ENCODE assay signal across 9 mouse cellular contexts in genomic region chr9:96696141-96696561, GRCm38 (mm10). TPM values are rescaled to one million over a fixed set of nuclear protein-coding genes. Genes with fewer than 3 reads are reported as not detected.
DNase-seq lines count a peak whose midpoint lies in the region; ATAC-seq and TF ChIP-seq lines count a peak whose summit lies in the region.
"Had no signal": no experiment of that assay in that cellular context is flagged by ENCODE, and none has a peak within 500 bp of the region (broad histone marks: within the 10 kb centered on the region; RNA-seq: fewer than 3 reads in every experiment).

No protein-coding gene starts in this region.

- H3K9me3 ChIP-seq in liver, embryonic 11.5 days (ENCODE audit: control insufficient read depth, low read length) = peaks cover 4% of the 10 kb centered on the region
- peaks cover 5% of the 10 kb centered on the region; the same call in 1 of the 2 replicates for H3K9me3 ChIP-seq in heart, embryonic 11.5 days (replicated peaks; ENCODE audit: control insufficient read depth, low read length)
- no peaks in the 10 kb centered on the region for H3K9me3 ChIP-seq in midbrain, embryonic 15.5 days
- H3K9me3 ChIP-seq in hindbrain, embryonic 10.5 days = peaks cover 5% of the 10 kb centered on the region

- H3K27me3 ChIP-seq in liver, adult 2 months (ENCODE audit: control insufficient read depth, insufficient read depth, low read length) = no peaks in the 10 kb centered on the region
- no peaks in the 10 kb centered on the region for H3K27me3 ChIP-seq in liver, embryonic 11.5 days (replicated peaks; ENCODE audit: control insufficient read depth, insufficient read depth, low read length)
- no peaks in the 10 kb centered on the region for H3K27me3 ChIP-seq in heart, embryonic 11.5 days (ENCODE audit: control insufficient read depth, insufficient read depth, low read length)
- no peaks in the 10 kb centered on the region for H3K27me3 ChIP-seq in thymus, adult 2 months (ENCODE audit: control insufficient read depth, insufficient read depth, low read length)
- no peaks in the 10 kb centered on the region for H3K27me3 ChIP-seq in midbrain, embryonic 15.5 days (replicated peaks)
- H3K27me3 ChIP-seq in hindbrain, embryonic 10.5 days (ENCODE audit: insufficient read depth, poor library complexity, severe bottlenecking) = no peaks in the 10 kb centered on the region
- H3K27me3 ChIP-seq: neural tube, embryonic 12.5 days had no signal

- H3K4me3 ChIP-seq in liver, adult 2 months (ENCODE audit: insufficient read depth, low read depth, low read length) = no peak overlapping the region
- H3K4me3 ChIP-seq in liver, embryonic 11.5 days (ENCODE audit: low read depth, low read length) = no peak overlapping the region
- H3K4me3 ChIP-seq in heart, embryonic 11.5 days (ENCODE audit: low read depth, low read length) = no peak overlapping the region
- H3K4me3 ChIP-seq in thymus, adult 2 months (ENCODE audit: control insufficient read depth, insufficient read depth, low read length) = peak overlapping the region; percentile 33
- H3K4me3 ChIP-seq in midbrain, embryonic 15.5 days = no peak overlapping the region
- H3K4me3 ChIP-seq in hindbrain, embryonic 10.5 days = no peak overlapping the region
- H3K4me3 ChIP-seq: neural tube, embryonic 12.5 days had no signal

- H3K4me1 ChIP-seq in liver, adult 2 months (ENCODE audit: control insufficient read depth, insufficient read depth, low read length) = 0 out of 2 replicates have a peak, but pooled peaks cover 2% of the 10 kb centered on the region
- no peaks in the 10 kb centered on the region for H3K4me1 ChIP-seq in liver, embryonic 11.5 days (replicated peaks; ENCODE audit: control insufficient read depth, insufficient read depth, low read length)
- H3K4me1 ChIP-seq in heart, embryonic 11.5 days (ENCODE audit: control insufficient read depth, insufficient read depth, low read length) = peaks cover 15% of the 10 kb centered on the region; the same call in 1 of the 2 replicates
- H3K4me1 ChIP-seq in thymus, adult 2 months (replicated peaks; ENCODE audit: control insufficient read depth, insufficient read depth, low read length) = peaks cover 21% of the 10 kb centered on the region
- no peaks in the 10 kb centered on the region for H3K4me1 ChIP-seq in midbrain, embryonic 15.5 days
- H3K4me1 ChIP-seq in hindbrain, embryonic 10.5 days (replicated peaks) = no peaks in the 10 kb centered on the region
- H3K4me1 ChIP-seq: neural tube, embryonic 12.5 days had no signal

- no peak overlapping the region; the same call in 1 of the 2 replicates for H3K27ac ChIP-seq in liver, adult 2 months (replicated peaks; ENCODE audit: insufficient read depth, low read depth, low read length)
- no peak overlapping the region for H3K27ac ChIP-seq in liver, embryonic 11.5 days (ENCODE audit: low read depth, low read length)
- peak overlapping the region; percentile 66 for H3K27ac ChIP-seq in heart, embryonic 11.5 days (ENCODE audit: low read depth, low read length)
- peak overlapping the region; percentile 81 for H3K27ac ChIP-seq in thymus, adult 2 months (ENCODE audit: control insufficient read depth, insufficient read depth, low read length)
- no peak overlapping the region for H3K27ac ChIP-seq in midbrain, embryonic 15.5 days
- H3K27ac ChIP-seq in hindbrain, embryonic 10.5 days = no peak overlapping the region
- H3K27ac ChIP-seq: neural tube, embryonic 12.5 days had no signal

- peaks cover 35% of the 10 kb centered on the region; the same call in 1 of the 2 replicates for H3K79me2 ChIP-seq in liver, adult 2 months (ENCODE audit: control insufficient read depth, insufficient read depth, low read length)

- 85% methylated on average over 12 of the region's 12 CpGs for WGBS in liver, adult 2 months
- WGBS in liver, embryonic 11.5 days = 84% methylated on average over 12 of the region's 12 CpGs
- WGBS in heart, embryonic 11.5 days (ENCODE audit: insufficient replicate concordance) = 55% methylated on average over 12 of the region's 12 CpGs
- WGBS in thymus, adult 2 months = 55% methylated on average over 12 of the region's 12 CpGs
- WGBS in midbrain, embryonic 15.5 days = 82% methylated on average over 12 of the region's 12 CpGs
- 90% methylated on average over 12 of the region's 12 CpGs for WGBS in hindbrain, embryonic 10.5 days

- peaks cover 7% of the 10 kb centered on the region for H3K36me3 ChIP-seq in liver, adult 2 months (ENCODE audit: control insufficient read depth, insufficient read depth, low read length)
- 0 out of 2 replicates have a peak, but pooled peaks cover 3% of the 10 kb centered on the region for H3K36me3 ChIP-seq in liver, embryonic 11.5 days (ENCODE audit: control insufficient read depth, insufficient read depth, low read length)
- H3K36me3 ChIP-seq in heart, embryonic 11.5 days (ENCODE audit: control insufficient read depth, insufficient read depth, low read length) = 0 out of 2 replicates have a peak, but pooled peaks cover 5% of the 10 kb centered on the region
- H3K36me3 ChIP-seq in thymus, adult 2 months (ENCODE audit: control insufficient read depth, insufficient read depth, low read length) = no peaks in the 10 kb centered on the region
- H3K36me3 ChIP-seq in midbrain, embryonic 15.5 days (replicated peaks) = peaks cover 6% of the 10 kb centered on the region
- H3K36me3 ChIP-seq in hindbrain, embryonic 10.5 days = peaks cover 14% of the 10 kb centered on the region

- peak; percentile 27 for DNase-seq in liver, adult 2 months (ENCODE audit: extremely low read depth, low read depth, low spot score)
- no peak for DNase-seq in liver, embryonic 11.5 days (ENCODE audit: low spot score)
- peak; percentile 72 to 81 for DNase-seq in left cerebral cortex, adult 18-20 months (ENCODE audit: low spot score in 2 of 2)
- peak; percentile 51 for DNase-seq in thymus, adult 2 months
- no peak for DNase-seq in urinary bladder, postnatal 4 days (ENCODE audit: low spot score in 2 of 2)
- no peak for DNase-seq in hindbrain, embryonic 10.5 days (ENCODE audit: low spot score)

- TF ChIP-seq CTCF in liver, adult 2 months (IDR thresholded peaks at IDR 0.05; ENCODE audit: low read depth, low read length) = no peak
- TF ChIP-seq CTCF in thymus, adult 2 months (IDR thresholded peaks at IDR 0.05; ENCODE audit: borderline replicate concordance, control insufficient read depth, extremely low read depth, insufficient read depth, low read length, poor library complexity) = no peak

- no peak overlapping the region for H3K9ac ChIP-seq in liver, adult 2 months (ENCODE audit: low read depth, low read length)
- H3K9ac ChIP-seq in liver, embryonic 11.5 days (ENCODE audit: low read depth, low read length) = no peak overlapping the region
- peak overlapping the region; percentile 1; the same call in 1 of the 2 replicates for H3K9ac ChIP-seq in heart, embryonic 11.5 days (ENCODE audit: low read depth, low read length)
- H3K9ac ChIP-seq in midbrain, embryonic 15.5 days = no peak overlapping the region
- H3K9ac ChIP-seq: neural tube, embryonic 12.5 days had no signal

- no peak overlapping the region for H3K4me2 ChIP-seq in liver, embryonic 11.5 days
- H3K4me2 ChIP-seq in heart, embryonic 11.5 days = peak overlapping the region; percentile 5; the same call in 1 of the 2 replicates
- no peak overlapping the region for H3K4me2 ChIP-seq in midbrain, embryonic 15.5 days
- H3K4me2 ChIP-seq: neural tube, embryonic 12.5 days had no signal

- no peak for ATAC-seq in liver, embryonic 11.5 days (replicated peaks; ENCODE audit: low FRiP score)
- ATAC-seq in heart, embryonic 11.5 days (replicated peaks; ENCODE audit: insufficient number of reproducible peaks, low FRiP score, low TSS enrichment) = no peak
- no peak for ATAC-seq in midbrain, embryonic 15.5 days (replicated peaks)

- no peak for TF ChIP-seq POLR2A in liver, adult 2 months (IDR thresholded peaks at IDR 0.05; ENCODE audit: extremely low read depth, insufficient read depth, low read length)
- TF ChIP-seq POLR2A in thymus, adult 2 months (IDR thresholded peaks at IDR 0.05; ENCODE audit: control insufficient read depth, extremely low read depth, insufficient read depth, low read length, poor library complexity) = no peak

RNA-seq across cellular contexts. Expression of gene Zbtb38, which starts 56.5 kb away (rescaled TPM):
- 12.4 and 13.6 TPM in 2 replicates for total RNA-seq in liver, adult 2 months (2014; rRNA removed)
- 2.9 and 3.6 TPM in 2 replicates for polyA plus RNA-seq in liver, adult 2 months (2012; rRNA removed)
- polyA plus RNA-seq in liver, embryonic 11.5 days (2014; fragmentation: Nextera tagmentation; extraction: Ambion mirVana) = 10.0 and 10.1 TPM in 2 replicates
- 22.7 and 24.7 TPM in 2 replicates for polyA plus RNA-seq in heart, embryonic 11.5 days (2014; fragmentation: Nextera tagmentation; extraction: Ambion mirVana)
- total RNA-seq in left cerebral cortex, adult 18-20 months (2021) = 10 to 100 TPM; 65.0 to 70.1 TPM
- polyA plus RNA-seq in thymus, adult 2 months (2012; rRNA removed) = 7.2 and 9.1 TPM in 2 replicates
- polyA plus RNA-seq in midbrain, embryonic 15.5 days (2015; fragmentation: Nextera tagmentation; extraction: Ambion mirVana) = 57.2 and 59.2 TPM in 2 replicates
- polyA plus RNA-seq in hindbrain, embryonic 10.5 days (2016; fragmentation: Nextera tagmentation; extraction: Ambion mirVana) = 7.8 and 8.5 TPM in 2 replicates

Comparison
In these comparisons a context has a peak if more than half of its experiments do, and no peak if none do; other contexts are left out.
1. DNase-seq: peak in liver, adult 2 months (single experiment), left cerebral cortex, adult 18-20 months (2 of 2) and thymus, adult 2 months (single experiment); none in liver, embryonic 11.5 days (single experiment), urinary bladder, postnatal 4 days (0 of 2) and hindbrain, embryonic 10.5 days (single experiment).
2. H3K27ac ChIP-seq: peak in heart, embryonic 11.5 days (single experiment) and thymus, adult 2 months (single experiment); none in liver, adult 2 months (single experiment), liver, embryonic 11.5 days (single experiment), midbrain, embryonic 15.5 days (single experiment) and hindbrain, embryonic 10.5 days (single experiment).